Mouse (Mus musculus) ES-E14 (cell line): ENCODE measurements at regions not wholly inside any gene's neighbourhood (a gene's known extent, or its start where the extent isn't known, plus 50 kb on each side); places are given as distances from the start of the nearest gene placed in this dataset.

Source experiments
- CHD2 ChIP-seq: IDR thresholded peaks from 2 replicates; pipeline ENCODE4 v1.6.1; 2014; ENCODE audit warnings: mild to moderate bottlenecking, low read depth, low read length, inconsistent platforms
- MAFK ChIP-seq: IDR thresholded peaks from 2 replicates; pipeline ENCODE4 v1.6.1; 2014; ENCODE audit warnings: mild to moderate bottlenecking, low read depth, low read length, inconsistent platforms; ENCODE audit not compliant: insufficient read depth
- ZNF384 ChIP-seq: IDR thresholded peaks from 2 replicates; pipeline ENCODE4 v1.6.1; 2012; ENCODE audit warnings: low read depth, low read length, inconsistent platforms

- no peak for TF ChIP-seq CHD2
- TF ChIP-seq MAFK: no peak
- no peak for TF ChIP-seq ZNF384
Measured at GRCm38 (mm10) chr2:148493281-148493680, 49.9 kb upstream of the Cd93 start.
